Mouse (Mus musculus): Measurements from ENCODE around the gene Plekha7.

Plekha7 gene

DNA sequence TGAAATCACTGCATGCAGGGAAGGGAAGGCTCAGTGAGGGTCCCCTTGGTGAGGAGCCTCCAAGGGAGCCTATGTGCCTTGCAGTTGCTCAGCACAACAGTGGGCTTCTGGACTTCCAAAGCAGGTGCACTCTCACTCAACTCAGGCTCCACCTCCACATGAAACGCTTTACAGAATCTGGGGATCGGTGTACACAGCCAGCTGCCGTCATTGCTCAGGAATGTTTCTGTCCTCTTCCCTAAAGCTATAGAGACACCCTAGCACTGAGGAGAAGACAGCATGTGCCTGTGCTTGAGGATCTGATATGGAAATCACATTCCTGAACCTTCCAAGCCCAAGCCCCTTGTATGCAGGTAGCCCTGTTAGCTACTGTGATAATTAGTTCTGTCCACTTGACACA is 120.7 kb downstream of the Plekha7 start:
- no peak for DNase-seq (ENCODE audit: low read depth)

DNA sequence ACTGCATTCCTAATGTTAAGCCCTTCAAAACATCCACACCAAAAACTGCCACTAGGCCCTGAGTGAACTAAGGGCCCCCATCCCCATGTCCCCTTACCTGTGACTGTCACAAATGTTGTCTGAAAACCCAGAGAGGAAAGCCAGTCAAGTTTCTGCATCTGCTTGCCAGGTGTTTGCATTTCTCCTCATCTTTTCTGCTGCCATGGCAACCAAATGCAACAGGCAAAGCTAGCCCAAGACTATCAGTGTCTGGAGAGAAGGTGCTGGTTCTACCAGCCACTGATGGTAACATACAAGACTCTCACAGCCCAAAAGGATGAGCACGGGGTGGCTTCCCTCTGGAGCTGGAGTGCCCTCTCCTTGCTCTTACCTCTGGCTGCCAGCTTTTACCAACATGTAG is 121.3 kb downstream of the Plekha7 start:
- no peak for DNase-seq (ENCODE audit: low read depth)

DNA sequence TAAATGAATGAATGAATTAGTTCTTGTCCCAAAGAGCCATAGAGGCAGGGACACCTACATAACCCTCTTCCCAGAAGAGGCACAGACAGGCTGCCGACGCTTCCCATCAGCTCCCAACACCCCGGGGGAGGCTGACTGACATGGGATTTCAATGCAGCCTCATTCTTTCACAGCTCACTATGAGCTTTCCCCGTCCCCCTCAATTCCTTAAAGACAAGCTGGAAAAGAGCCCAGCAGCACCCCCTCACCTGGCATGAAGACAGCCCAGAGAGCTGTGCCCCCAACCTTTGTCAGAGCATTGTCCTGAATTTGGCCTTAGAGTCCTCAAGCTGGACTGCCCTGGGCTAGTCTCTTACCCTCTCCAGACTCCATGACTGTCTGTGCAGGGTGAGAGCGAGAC is 122.0 kb downstream of the Plekha7 start:
- no peak for DNase-seq (ENCODE audit: low read depth)

DNA sequence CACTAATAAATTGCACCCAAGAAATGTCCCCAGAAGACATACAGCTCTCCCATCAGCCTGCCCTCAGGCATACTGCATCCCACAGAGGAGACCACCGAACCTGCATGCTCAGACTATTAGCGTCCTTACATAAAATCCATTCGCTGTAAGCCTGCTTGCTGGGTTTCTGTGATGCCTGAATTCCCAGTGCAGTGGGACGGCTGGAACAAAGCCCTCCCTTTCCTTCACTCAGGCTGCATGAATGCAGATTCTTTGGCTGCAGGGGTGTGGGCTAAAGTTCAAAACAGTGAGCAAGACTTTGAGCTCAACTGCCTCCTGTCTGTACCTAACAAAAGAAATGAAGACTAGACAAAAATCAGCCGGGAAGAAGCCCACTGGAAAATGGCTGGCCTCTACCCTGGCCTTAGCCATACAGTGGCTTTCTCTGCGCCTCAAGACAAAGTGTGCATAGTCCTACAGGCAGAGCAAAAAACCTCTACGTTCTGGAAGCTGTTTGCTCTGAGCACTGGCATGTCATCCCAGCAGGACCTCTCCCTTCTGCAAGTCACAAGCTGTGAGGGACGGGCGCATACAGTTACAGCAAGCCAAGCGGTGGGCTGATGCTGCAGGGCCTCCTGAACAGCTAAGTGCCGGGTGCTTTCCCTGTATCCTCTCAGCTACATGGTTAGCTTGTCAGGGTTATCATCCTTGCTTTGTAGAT is 123.7 kb downstream of the Plekha7 start:
- no peak for DNase-seq (ENCODE audit: low read depth)

DNA sequence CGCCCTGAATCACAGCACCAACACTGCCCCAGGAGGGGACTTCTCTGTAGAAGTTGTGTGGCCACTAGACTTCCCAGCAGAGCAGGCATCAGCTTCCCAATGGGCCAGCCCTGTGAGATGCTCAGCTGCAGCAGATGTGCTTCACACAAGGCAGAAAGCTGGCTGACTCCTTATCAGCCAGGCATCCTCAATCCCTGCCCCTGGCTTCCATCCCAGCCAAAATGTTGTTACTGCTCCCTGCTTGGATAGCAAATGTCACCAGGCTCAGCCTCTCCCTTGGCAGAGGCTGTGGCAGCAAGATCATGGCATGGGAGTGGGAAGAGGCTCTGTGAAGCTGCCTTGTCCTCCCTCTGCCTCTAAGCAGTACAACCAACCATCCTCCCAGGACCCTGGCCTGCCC is 125.7 kb downstream of the Plekha7 start:
- no peak for DNase-seq (ENCODE audit: low read depth)

DNA sequence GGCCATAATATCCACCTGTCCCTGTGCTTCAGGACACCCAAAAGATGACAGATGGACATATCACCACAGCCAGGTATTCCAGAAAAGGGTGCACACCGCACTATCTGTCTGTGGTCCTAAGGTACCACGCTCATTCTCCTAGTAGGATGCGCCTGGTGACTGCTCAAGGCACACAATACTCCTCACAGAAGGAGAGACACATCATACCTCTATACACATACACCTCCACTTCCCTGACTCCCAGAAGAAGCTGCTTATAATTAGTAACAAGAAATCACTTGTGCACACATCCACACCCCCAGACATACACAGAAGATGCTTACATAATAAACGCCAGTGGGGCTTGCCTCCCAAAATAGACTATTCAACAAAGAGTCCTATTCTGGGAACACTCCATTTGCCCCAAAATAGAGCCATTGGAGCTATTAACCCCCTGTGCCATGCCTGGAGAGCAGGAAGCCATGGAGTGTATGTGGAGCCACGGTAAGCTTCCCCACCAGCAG is 126.7 kb downstream of the Plekha7 start:
- no peak for DNase-seq (ENCODE audit: low read depth)

DNA sequence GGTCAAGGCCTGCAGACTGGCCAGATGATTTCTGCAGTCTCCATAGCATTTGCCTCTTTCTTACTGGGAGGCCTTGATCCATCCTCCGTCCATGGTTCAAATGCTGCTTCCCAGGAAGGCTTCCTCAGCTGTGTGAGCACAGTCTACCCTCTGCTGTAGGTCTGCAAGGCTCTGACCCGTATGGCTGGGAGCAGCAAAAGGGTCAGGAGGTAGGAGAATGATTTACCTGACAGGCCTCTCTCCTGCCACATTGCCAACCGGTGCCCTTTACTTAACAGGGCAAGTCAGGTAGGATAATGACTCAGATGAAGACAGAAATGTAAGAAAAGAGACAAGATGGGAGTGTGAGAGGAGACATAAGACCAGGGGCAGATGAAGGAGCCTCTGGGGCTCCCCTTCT is 129.3 kb downstream of the Plekha7 start:
- DNase-seq (ENCODE audit: low read depth), result no peak

DNA sequence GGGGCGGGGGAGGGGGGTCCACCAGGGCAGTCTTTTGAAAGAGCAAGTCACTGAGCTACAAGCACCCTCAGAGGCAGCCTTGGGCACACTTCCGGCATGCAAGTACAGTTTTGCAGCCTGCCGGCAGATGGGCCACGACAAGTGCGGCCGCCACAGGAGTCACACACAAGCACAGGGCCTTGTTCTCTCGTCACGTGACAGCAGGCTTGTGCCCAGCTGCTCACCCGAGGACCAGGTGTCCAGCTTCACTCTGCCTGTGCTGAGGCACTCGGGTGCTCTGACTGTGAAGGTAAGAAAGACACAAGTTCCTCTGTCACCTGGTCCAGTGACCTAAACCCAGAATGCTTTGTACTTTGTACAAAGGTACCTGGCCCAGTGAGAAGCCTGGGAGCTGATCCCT is 135.4 kb downstream of the Plekha7 start:
- DNase-seq (ENCODE audit: low read depth), result no peak

DNA sequence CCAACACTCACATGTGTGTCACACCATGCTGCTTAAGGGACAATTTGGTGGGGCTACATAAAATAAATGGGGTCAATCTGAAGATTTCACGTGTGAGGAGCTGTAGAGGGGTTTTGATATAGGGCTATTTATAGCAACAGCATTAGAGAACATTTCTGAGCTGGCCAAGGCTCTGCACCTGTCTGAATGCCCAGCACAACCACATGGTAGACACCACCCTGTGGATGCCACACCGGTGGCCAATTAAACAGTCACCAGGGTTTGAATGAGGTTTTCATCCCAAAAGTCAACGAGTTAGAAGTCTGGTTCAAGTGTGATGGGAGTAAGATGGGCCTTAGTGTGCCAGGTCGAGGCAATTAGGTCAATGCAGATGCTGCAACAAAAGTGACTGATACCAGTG is 138.8 kb downstream of the Plekha7 start:
- DNase-seq (ENCODE audit: low read depth), result no peak

DNA sequence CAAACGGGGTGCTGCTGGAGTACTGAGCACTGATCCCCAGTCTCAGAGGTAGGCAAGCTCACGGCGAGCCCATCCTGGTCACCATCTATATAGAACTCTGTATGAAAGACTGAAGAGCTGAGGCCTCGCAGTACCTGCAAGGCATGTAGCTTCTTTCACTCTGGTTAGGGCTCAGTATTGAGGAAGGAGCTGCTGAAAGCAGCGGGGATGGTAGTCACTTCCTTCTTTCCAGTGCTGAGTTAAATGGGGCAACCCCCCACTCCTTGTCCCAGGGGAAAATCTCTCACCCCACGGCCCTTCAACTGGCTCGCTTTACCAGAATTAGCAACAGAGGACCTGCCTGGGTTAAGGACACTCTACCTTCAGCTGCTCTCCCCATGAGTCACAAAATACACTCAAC is 140.0 kb downstream of the Plekha7 start:
- no peak for DNase-seq (ENCODE audit: low read depth)

DNA sequence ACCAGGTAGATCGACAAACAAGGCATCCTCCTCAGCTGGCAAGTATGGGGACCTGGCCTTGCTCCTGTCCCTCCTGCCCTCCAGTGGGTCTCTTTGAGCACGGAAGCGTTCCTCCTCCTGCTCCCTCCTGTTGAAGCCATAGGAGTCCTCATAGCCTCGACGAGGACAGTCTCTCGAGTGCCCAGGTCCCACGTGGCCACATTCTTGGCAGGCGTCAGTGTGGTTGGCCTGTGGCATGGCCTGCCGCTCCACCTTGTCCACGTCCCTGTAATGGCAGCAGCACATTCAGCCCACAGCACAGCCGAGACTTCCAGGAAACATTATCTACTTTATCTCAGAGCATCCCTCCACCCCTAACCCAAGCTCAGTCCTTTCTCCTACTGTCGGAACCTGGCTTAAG is 143.9 kb downstream of the Plekha7 start:
- no peak for DNase-seq (ENCODE audit: low read depth)

DNA sequence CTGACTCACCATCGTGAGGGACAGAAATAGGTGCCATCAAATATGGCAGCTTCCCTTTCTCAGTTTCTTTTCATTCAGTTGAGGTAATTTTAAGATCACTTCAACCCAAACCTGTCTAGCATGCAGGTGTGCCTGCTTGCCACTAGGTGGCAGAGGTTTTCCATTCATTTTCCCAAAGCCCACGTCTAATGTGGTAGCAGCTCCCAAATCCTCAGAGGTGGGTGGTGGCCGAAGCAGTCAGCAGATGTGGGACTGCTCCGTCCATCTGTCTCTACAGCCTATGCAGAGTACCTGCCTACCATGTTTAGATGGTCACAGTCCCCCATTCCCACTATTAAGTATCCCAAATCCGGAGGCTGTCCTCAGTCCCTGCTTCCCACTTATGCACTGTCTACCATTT is 146.6 kb downstream of the Plekha7 start:
- no peak for DNase-seq (ENCODE audit: low read depth)

DNA sequence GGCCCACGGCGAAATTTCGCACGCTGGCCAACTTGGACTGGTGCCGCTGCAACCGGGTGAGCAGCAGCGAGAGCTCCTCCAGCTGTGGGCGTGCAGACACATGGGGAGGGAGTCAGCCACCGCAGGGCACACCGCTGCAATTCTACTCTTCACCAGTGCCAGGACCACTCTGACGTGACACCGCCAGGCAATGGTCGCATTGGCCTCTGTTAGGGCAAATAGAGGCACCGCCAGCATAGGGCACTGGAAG is 151.4 kb downstream of the Plekha7 start:
- DNase-seq (ENCODE audit: low read depth), result no peak

DNA sequence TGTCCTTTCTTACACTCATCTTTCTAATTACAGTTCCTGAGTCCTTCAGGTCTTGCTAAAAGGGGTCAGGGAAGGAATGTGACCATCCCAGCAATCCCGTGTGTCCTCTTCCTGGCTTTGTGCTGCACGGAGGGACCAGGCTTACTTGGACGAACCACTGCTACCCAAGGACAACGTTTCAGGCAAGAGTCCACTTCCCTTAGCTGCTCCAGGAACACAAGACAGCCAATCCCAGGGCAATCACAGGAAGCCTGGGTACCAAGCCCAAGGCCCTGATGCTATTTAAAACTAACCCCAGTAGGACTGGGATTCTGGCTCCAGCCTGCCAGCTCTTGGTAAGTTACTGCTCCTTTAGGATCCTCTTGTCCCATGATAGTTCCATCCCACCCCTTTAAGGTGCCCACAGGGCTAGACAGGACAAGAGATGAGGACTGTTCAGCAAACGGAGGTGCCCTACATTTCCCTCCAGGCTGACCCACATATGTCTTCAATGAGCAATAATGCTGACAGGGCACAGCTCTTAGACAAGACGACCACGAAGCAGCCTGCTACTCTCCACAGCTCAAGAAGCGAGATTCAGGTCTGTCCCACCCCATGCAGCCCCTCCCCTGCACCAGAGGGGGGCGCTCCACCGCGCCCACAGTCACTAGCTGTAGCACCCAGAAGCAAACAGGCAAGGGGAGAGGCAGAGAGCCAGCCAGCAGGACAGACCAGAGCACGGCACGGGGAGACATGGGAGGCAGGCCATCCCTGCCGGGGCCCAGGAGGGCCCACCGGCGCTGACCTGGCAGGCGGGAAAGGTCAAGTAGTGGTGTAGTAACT is 151.9 kb downstream of the Plekha7 start:
- no peak for DNase-seq (ENCODE audit: low read depth)

DNA sequence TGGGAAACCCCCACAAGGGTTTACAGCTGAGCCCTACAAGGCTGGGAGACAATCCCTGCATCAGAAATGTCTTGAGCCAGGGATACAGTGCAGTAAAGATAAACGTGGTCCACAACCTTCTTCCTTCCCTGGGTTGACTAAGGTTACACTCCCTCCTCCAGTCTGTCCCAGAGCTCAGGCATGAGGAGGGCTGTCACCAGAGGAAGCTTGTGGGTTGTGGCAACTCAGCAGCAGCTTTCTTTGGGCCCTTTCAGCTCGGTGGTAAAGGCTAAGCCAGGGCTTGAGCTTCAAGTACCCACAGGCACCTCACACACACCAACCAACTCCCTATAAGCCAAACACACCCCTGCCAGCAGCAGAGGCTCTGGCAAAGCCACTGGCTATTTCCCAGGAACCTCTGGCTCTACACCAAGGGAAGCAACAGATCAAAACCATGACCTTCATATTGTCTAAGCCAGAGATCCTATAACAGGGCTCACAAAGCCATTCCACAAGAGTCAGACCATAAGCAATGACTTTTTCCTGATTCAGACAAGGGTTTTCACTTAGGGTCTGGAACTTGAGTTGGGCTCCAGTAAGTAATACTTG is 154.3 kb downstream of the Plekha7 start:
- no peak for DNase-seq (ENCODE audit: low read depth)

DNA sequence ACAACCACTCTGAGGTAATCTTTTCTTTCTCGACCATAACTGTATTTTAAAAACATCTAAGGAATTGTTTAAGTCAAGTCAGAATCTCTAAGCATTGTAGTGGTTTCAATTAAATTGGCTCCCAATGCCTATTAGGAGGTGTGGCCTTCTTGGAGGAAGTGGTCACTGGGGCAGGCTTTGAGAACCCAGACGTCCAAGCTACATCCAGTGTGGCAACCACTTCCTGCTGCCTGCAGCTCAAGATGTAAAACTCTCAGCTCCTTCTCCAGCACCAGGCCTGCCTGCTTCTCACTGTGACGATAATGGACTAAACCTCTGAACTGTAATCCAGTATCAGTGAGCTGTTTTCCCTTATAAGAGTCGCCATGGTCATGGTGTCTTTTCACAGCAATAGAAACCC is 158.6 kb downstream of the Plekha7 start:
- no peak for DNase-seq (ENCODE audit: low read depth)

DNA sequence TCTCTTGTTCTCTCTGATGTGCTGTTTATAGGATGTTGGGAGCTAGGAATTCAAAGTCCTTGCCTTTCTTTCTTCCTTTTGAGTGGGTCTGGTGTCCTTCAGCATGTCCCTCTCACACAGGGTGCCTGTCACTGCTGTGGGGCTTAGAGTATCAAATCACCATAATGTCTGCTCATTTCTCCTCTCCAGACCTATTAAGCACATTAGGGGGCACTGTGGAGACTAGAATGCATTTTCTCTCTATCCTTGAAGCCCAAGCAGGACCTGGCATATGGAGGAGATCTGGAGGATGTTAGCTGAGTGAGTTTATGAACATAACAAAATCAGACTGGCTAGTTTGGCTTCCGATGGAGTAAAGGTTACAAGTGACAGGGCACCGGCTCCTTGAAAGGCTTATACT is 161.1 kb downstream of the Plekha7 start:
- no peak for DNase-seq (ENCODE audit: low read depth)

DNA sequence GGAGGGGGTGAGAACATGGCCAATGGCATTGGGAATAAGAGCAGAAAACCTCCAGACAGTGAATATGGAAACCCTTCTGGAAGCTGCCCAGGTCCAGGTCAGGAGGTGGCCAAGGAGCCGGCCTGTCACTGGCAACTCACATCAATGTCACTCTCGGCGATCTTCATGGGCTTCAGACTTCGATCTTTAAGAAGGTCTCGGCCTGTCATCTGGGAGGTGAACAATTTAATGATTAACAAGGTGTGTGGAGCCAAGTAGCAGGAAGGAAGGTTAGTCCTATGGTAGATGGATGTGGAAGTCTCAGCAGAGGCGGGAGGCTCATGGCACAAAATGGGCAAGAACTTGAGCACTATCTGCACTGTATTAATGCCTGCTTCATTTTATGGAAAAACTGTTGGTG is 163.1 kb downstream of the Plekha7 start:
- no peak for DNase-seq (ENCODE audit: low read depth)

DNA sequence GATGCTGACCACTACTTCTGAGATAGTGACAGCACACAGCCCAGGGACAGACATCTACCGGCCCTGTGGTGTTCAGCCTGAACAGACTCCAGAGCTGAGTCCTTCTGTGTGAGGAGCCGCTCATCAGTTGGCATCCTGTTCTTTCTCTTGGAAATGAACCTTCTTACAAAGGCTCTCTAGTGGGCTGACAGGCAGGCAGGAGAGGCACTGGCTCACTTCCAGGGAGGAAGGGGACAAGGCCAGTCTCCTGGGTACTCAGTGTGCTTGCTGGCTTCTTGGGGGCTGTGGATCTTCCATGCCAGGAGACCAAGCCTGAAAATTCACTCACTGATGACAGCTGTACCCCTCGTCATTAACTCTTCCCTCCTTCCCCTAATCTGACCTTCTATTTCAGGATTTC is 170.5 kb downstream of the Plekha7 start:
- no peak for DNase-seq (ENCODE audit: low read depth)

DNA sequence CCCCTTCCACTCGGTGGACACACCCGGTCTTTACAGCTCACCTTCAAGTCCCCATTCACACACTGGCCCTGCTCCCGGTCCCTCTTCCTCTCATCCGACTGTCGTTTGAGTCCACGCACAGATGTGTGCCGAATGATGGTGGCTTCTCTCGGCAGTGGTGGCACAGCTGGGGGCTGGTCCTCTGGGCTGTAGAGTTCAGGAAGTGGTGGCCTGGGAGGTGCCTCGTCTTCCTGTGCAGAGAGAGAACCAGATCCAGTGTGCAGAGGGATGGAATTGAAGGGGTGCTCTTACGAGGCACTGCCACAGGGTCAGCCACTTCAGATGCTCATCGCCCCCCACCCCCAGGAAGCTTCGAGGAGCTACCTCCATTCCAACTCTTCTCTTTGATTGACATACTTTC is 171.0 kb downstream of the Plekha7 start:
- DNase-seq (ENCODE audit: low read depth), result no peak

DNA sequence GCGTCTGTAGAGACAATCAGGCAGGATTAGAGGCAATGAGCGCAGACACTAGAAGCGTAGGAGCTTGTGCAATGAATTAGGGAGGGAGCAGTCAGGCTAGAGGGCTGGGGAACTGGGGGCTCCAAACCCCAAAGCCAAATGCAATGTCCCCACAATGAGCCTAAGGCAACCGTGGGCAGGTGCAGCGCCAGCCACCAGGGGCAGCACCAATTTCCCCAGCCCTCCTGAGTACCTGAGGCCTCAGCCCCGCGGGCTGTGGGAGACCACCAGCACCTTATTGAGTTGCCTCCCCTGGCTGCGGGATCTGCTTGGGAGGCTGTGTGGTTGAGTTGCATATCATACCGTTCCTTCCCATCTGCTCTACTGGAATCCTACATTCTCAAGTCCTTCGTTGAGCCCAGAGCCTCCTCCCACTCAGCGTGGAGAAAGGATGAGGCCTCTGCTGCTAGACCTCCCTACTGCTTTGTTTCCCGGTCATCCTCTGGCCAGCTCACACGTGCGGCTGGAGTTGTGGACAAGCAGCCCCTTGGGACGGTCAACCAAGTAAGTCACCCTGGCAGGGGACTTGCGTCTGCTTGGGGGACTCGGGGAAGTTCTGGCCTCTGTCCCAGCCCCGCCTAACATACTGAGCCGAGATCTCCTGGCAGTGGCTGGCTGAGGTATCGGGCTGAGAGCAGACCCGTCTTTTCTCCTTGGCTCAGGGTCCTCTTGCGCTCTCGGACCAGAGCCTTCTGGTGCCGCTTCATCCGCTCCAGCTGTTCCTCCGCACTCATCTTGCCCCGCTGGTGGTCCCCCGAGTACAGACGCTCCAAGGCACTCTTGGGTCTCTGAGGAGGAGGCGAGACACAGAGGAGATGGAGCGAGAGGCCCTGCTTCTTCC is 173.5 kb downstream of the Plekha7 start:
- DNase-seq (ENCODE audit: low read depth), result no peak

DNA sequence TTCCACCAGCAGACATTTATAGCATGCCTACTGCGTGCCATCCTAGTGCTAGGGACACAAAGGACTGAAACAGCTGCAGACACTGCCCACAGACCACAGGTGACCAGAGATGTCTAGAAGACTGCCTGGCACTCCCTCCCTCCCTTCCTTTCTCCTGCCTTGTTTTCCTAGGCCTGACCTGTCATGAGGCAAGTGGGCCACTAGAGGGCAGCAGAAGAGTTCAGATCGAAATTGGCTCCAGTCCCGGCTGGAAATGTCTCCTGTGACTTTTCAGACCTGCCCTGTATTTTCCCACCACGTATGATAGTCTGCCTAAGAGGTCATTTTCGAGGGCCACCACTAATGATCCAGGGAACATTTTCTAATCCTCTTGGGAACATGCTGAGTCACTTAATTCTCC is 176.1 kb downstream of the Plekha7 start:
- no peak for DNase-seq (ENCODE audit: low read depth)

DNA sequence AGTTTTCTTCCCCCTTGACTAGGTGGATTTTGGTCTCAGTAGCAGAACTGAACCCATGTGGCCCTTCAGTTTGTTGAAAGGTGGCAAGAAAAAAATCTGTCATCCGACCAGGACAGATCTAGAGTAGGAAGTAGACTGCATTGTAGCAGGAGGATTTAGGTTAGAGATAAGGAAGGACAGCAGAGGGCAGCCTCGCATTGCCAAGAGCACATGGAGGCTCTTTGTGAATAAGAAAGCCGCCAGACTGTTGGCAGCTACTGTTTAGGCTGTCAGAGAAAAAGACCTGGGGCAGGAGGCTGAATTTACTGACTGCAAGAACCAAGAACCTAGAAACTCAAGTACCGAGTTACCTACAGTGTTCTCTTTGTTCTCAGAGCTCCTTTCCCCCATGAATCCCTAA is 176.8 kb downstream of the Plekha7 start:
- DNase-seq (ENCODE audit: low read depth), result no peak

All from fibroblast of lung, adult 2 months (primary cell).